Mouse (Mus musculus) olfactory bulb, adult 2 months (tissue): ENCODE measurements around the gene Lgals1.
A peak's percentile ranks its signal among the peaks of the same experiment; 100 is the strongest.

Source experiments
- CTCF ChIP-seq: fragments of 200-500 bp; IDR thresholded peaks from 2 replicates; pipeline ENCODE4 v1.5.1; 2012; ENCODE audit warnings: low read depth, mild to moderate bottlenecking, low read length, moderate library complexity; ENCODE audit not compliant: insufficient read depth
- POLR2A ChIP-seq: fragments of 200-500 bp; IDR thresholded peaks from 2 replicates; pipeline ENCODE4 v1.6.1; 2012; ENCODE audit warnings: mild to moderate bottlenecking, low read depth, low read length, moderate library complexity; ENCODE audit not compliant: insufficient read depth

- TF ChIP-seq POLR2A (no peak), CTCF (peak; percentile 33; the same call in 1 of the 2 replicates)
These were observed 36.4 kb downstream of the Lgals1 start for GRCm38 (mm10) chr15:78962885-78963284.
